Mouse (Mus musculus) embryonic facial prominence, embryonic 10.5 days (tissue): ENCODE results near the gene Peg10. TPM values are rescaled to one million over a fixed set of nuclear protein-coding genes. Genes with fewer than 3 reads are reported as not detected.
"Not testable (repeated sequence)": the region's sequence is repeated elsewhere in the genome, so short reads cannot be mapped to it uniquely, and the experiment has no call there.

Source experiments
- DNase-seq: peaks from one replicate; pipeline ENCODE4 v3.0.0-alpha.2; 2017; ENCODE audit warnings: low spot score
- H3K27ac ChIP-seq: fragments of 300-500 bp; sonication (generic); replicated peaks from 2 replicates; pipeline ENCODE4 v1.5.1; 2016; ENCODE audit warnings: mild to moderate bottlenecking
- H3K27me3 ChIP-seq: fragments of 300-500 bp; sonication (generic); replicated peaks from 2 replicates; pipeline ENCODE4 v1.6.1; 2016; ENCODE audit warnings: low read depth, mild to moderate bottlenecking; ENCODE audit not compliant: poor library complexity, severe bottlenecking
- H3K36me3 ChIP-seq: fragments of 300-500 bp; sonication (generic); replicated peaks from 2 replicates; pipeline ENCODE4 v1.6.1; 2016; ENCODE audit warnings: mild to moderate bottlenecking, moderate library complexity
- H3K4me1 ChIP-seq: fragments of 300-500 bp; sonication (generic); 2 replicates; pipeline ENCODE4 v1.6.1; 2016
- H3K4me3 ChIP-seq: fragments of 300-500 bp; sonication (generic); 2 replicates; pipeline ENCODE4 v1.5.1; 2016; ENCODE audit warnings: mild to moderate bottlenecking, moderate library complexity
- H3K9me3 ChIP-seq: fragments of 300-500 bp; sonication (generic); 2 replicates; pipeline ENCODE4 v1.6.1; 2016; ENCODE audit warnings: mild to moderate bottlenecking
- WGBS: fragments of 180-500 bp; shearing (Covaris S2); methylation state at CpG from one replicate; pipeline ENCODE4 v1.1.7; 2016; 5-methylcytosine and 5-hydroxymethylcytosine counted together
- polyA plus RNA-seq: library from polyadenylated mRNA; unstranded; fragments of >200 nt; fragmentation: Nextera tagmentation; extraction: Ambion mirVana; gene quantifications from 2 replicates; pipeline ENCODE4 v1.2.1, GENCODE M21; 2016

The Peg10 gene
- polyA plus RNA-seq, 1 experiment from 2014 or later = 15.7 TPM

- no peaks in the 10 kb centered on the region for H3K27me3 ChIP-seq
- H3K36me3 ChIP-seq = peaks cover 58% of the 10 kb centered on the region
- no peak overlapping the region for H3K27ac ChIP-seq
- no peak for DNase-seq
- peaks cover 33% of the 10 kb centered on the region for H3K9me3 ChIP-seq
- no peak overlapping the region for H3K4me3 ChIP-seq
- peaks cover 7% of the 10 kb centered on the region for H3K4me1 ChIP-seq
- 93% methylated on average over 16 of the region's 16 CpGs for WGBS
Observed at GRCm38 (mm10) chr6:4754886-4755285, 7.8 kb downstream of the Peg10 start.

- not testable (repeated sequence) for H3K27me3 ChIP-seq, H3K27ac ChIP-seq, H3K4me1 ChIP-seq, DNase-seq, H3K9me3 ChIP-seq, H3K4me3 ChIP-seq
- H3K36me3 ChIP-seq = peaks cover 35% of the 10 kb centered on the region
- 46% methylated on average over 3 of the region's 3 CpGs for whole genome bisulfite sequencing
Observed at GRCm38 (mm10) chr6:4761415-4762142, 14.5 kb downstream of the Peg10 start.

GRCm38 (mm10) chr6:4762252-4762651 is 15.1 kb downstream of the Peg10 start:
- DNase-seq = no peak
- no peaks in the 10 kb centered on the region for H3K27me3 ChIP-seq
- H3K9me3 ChIP-seq = no peaks in the 10 kb centered on the region
- WGBS = 37% methylated on average over 2 of the region's 2 CpGs
- H3K4me1 ChIP-seq = no peaks in the 10 kb centered on the region
- no peak overlapping the region for H3K4me3 ChIP-seq
- H3K27ac ChIP-seq = no peak overlapping the region
- peaks cover 28% of the 10 kb centered on the region for H3K36me3 ChIP-seq

GRCm38 (mm10) chr6:4796281-4796680 is 49.2 kb downstream of the Peg10 start:
- Histone ChIP-seq H3K9me3 (peaks cover 3% of the 10 kb centered on the region; the same call in 1 of the 2 replicates), H3K4me3 (no peak overlapping the region), H3K27me3 (no peaks in the 10 kb centered on the region), H3K4me1 (peaks cover 12% of the 10 kb centered on the region), H3K27ac (0 out of 2 replicates have a peak overlapping the region, but pooled peaks have one; percentile 30), H3K36me3 (no peaks in the 10 kb centered on the region)
- 97% methylated on average over 1 of the region's 1 CpGs for WGBS
- DNase-seq = no peak

- not testable (repeated sequence) for H3K36me3 ChIP-seq
- peaks cover 12% of the 10 kb centered on the region for H3K4me1 ChIP-seq
Observed at GRCm38 (mm10) chr6:4797317-4797716, 50.2 kb downstream of the Peg10 start.

GRCm38 (mm10) chr6:4798382-4798781 is 51.3 kb downstream of the Peg10 start:
- peaks cover 8% of the 10 kb centered on the region; the same call in 1 of the 2 replicates for H3K4me1 ChIP-seq
- H3K27me3 ChIP-seq = no peaks in the 10 kb centered on the region
- H3K27ac ChIP-seq = no peak overlapping the region
- no peaks in the 10 kb centered on the region for H3K36me3 ChIP-seq
- WGBS = 65% methylated on average over 2 of the region's 2 CpGs
- H3K9me3 ChIP-seq = peaks cover 3% of the 10 kb centered on the region; the same call in 1 of the 2 replicates
- no peak overlapping the region for H3K4me3 ChIP-seq
- no peak for DNase-seq

More at GRCm38 (mm10) chr6:4797317-4797716, 50.2 kb downstream of the Peg10 start:
- not testable (repeated sequence) for H3K27me3 ChIP-seq, H3K9me3 ChIP-seq, DNase-seq, H3K27ac ChIP-seq, H3K4me3 ChIP-seq

- H3K27me3 ChIP-seq = no peaks in the 10 kb centered on the region
- DNase-seq = no peak
- H3K9me3 ChIP-seq = peaks cover 3% of the 10 kb centered on the region; the same call in 1 of the 2 replicates
- H3K4me1 ChIP-seq = peaks cover 8% of the 10 kb centered on the region; the same call in 1 of the 2 replicates
- no peak overlapping the region for H3K27ac ChIP-seq
- 78% methylated on average over 2 of the region's 2 CpGs for WGBS
- H3K36me3 ChIP-seq = no peaks in the 10 kb centered on the region
- no peak overlapping the region for H3K4me3 ChIP-seq
Observed at GRCm38 (mm10) chr6:4799359-4799758, 52.3 kb downstream of the Peg10 start.

GRCm38 (mm10) chr6:4806981-4807380 is 59.9 kb downstream of the Peg10 start:
- Histone ChIP-seq H3K4me1 (peaks cover 44% of the 10 kb centered on the region), H3K4me3 (no peak overlapping the region), H3K27me3 (no peaks in the 10 kb centered on the region), H3K36me3 (no peaks in the 10 kb centered on the region), H3K9me3 (no peaks in the 10 kb centered on the region), H3K27ac (0 out of 2 replicates have a peak overlapping the region, but pooled peaks have one; percentile 49)
- DNase-seq = peak; percentile 47
- WGBS = 48% methylated on average over 12 of the region's 12 CpGs

Other genes starting within 250 kb of the Peg10 start
- 117 and 176 TPM in 2 replicates for gene Col1a2, start 242.5 kb upstream of the Peg10 start, polyA plus RNA-seq
- gene Casd1, start 146.5 kb upstream of the Peg10 start, polyA plus RNA-seq = 48.0 and 48.5 TPM in 2 replicates
- 43.8 and 45.1 TPM in 2 replicates for gene Sgce, start 99 bp upstream of the Peg10 start, polyA plus RNA-seq
- gene Ppp1r9a, start 155.6 kb downstream of the Peg10 start, polyA plus RNA-seq = 15.3 and 17.8 TPM in 2 replicates